Mouse (Mus musculus): ENCODE measurements at regions not wholly inside any gene's neighbourhood (a gene's known extent, or its start where the extent isn't known, plus 50 kb on each side); places are given as distances from the start of the nearest gene placed in this dataset.

DNA sequence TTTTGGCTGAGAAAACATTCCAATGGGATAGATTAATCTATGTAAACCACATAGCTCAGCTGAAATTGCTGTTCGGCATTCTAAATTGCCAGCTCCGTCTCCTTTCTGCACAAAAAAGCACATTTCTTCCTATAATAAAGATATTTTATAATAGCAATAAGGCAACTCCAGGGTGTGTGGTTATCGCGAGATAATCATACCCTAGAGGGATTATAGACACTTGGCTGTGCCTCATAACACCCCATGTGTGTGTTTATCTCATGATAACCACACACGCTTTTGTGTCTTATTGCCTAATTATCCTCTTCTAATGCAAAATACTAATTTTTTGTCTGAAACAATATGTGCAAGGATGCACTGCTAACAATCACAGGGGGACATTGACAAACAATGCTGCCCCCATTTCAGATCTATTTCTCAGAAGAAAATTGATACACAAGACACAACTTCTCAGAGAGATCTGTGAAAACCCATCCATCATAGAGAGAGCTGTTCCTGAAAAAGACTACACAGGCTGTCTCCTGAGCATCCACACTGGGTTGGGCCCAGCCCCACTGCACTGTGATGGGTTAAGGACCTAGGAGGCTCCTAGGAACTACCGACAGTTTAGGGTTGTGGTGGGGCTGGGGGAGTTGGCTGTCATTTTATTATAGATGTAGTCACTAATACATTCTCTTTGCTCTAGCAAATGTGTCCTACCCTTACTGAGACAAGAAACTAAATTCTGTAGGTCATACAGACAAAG is 454.7 kb upstream of the BC052040 start:
- TF ChIP-seq CTCF (IDR thresholded peaks at IDR 0.05; ENCODE audit: low read depth, low read length) (no peak), POLR2AphosphoS5 (IDR thresholded peaks at IDR 0.05; ENCODE audit: insufficient replicate concordance, low read depth, low read length) (no peak), GATA2 (IDR thresholded peaks at IDR 0.05; ENCODE audit: borderline replicate concordance, low read depth, low read length) (no peak), TAL1 (conservative IDR thresholded peaks at IDR 0.05; ENCODE audit: low read depth, low read length) (no peak), GATA1 (IDR thresholded peaks at IDR 0.05; ENCODE audit: borderline replicate concordance, low read length) (no peak)
